Mouse (Mus musculus): ENCODE data around the gene Tex38.

DNA sequence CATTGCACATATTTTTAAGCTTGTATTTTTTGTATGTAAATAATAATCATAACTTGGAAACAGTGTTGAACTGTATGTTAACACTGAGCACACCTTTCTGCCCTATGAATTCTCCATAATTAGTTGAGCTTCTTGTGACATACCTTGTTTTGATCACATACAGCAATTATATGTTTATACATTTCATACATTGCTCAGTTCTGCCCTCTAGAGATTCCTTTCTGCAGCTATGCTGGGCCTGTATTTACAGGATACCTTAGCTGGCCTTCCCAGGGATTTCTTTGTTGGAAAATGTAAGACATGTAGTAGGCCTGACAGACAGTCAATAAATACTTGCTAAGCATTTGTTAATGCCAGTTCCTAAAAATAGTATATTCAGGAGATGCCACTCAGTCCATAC is 38.2 kb downstream of the Tex38 start:
- TF ChIP-seq CTCF (IDR thresholded peaks at IDR 0.05; ENCODE audit: borderline replicate concordance, insufficient read depth, low read length), result no peak
- no peak for TF ChIP-seq POLR2A (IDR thresholded peaks at IDR 0.05; ENCODE audit: low read depth, low read length)

All from embryonic fibroblast, embryonic 13.5 days (primary cell).